Mouse (Mus musculus) spleen, embryonic (tissue): ENCODE data around the gene Frmd7.

Source experiments
- CTCF ChIA-PET: fragments of 350-600 bp; sonication (Branson Sonifier 250); formaldehyde crosslinking; loops from one replicate; lab custom pipeline; 2022; lab: Charles Lee

Frmd7 gene

GRCm38 (mm10) chrX:50942610-50943009 lies at the start of gene Frmd7:
Gene Frmd7 (minus strand): TSS chrX:50942710.
- CTCF ChIA-PET = no interaction called here

- CTCF ChIA-PET = no interaction called here
These were observed 48.8 kb upstream of the Frmd7 start for GRCm38 (mm10) chrX:50991324-50991723.

- CTCF ChIA-PET = no interaction called here
These were observed 47.4 kb upstream of the Frmd7 start for GRCm38 (mm10) chrX:50989940-50990339.

- CTCF ChIA-PET = no interaction called here
These were observed 46.1 kb upstream of the Frmd7 start for GRCm38 (mm10) chrX:50988581-50988980.

- CTCF ChIA-PET = no interaction called here
These were observed 35.9 kb upstream of the Frmd7 start for GRCm38 (mm10) chrX:50978428-50978827.

- CTCF ChIA-PET = no interaction called here
These were observed 29.6 kb upstream of the Frmd7 start for GRCm38 (mm10) chrX:50972145-50972544.

GRCm38 (mm10) chrX:50969907-50970306 lies 27.4 kb upstream of the Frmd7 start:
- CTCF ChIA-PET = no interaction called here

GRCm38 (mm10) chrX:50968157-50968932 lies 25.8 kb upstream of the Frmd7 start:
- CTCF ChIA-PET = no interaction called here

- CTCF ChIA-PET = no interaction called here
These were observed 22.6 kb upstream of the Frmd7 start for GRCm38 (mm10) chrX:50965157-50965556.

- CTCF ChIA-PET = no interaction called here
These were observed 20.4 kb upstream of the Frmd7 start for GRCm38 (mm10) chrX:50962955-50963354.

GRCm38 (mm10) chrX:50948633-50949032 lies 6.1 kb upstream of the Frmd7 start:
- CTCF ChIA-PET = no interaction called here

GRCm38 (mm10) chrX:50948116-50948515 lies 5.6 kb upstream of the Frmd7 start:
- CTCF ChIA-PET = no interaction called here

- CTCF ChIA-PET = no interaction called here
These were observed 5.4 kb downstream of the Frmd7 start for GRCm38 (mm10) chrX:50937117-50937516.

GRCm38 (mm10) chrX:50930309-50930708 lies 12.2 kb downstream of the Frmd7 start:
- CTCF ChIA-PET = no interaction called here

- CTCF ChIA-PET = no interaction called here
These were observed 15.5 kb downstream of the Frmd7 start for GRCm38 (mm10) chrX:50926893-50927545.

GRCm38 (mm10) chrX:50924629-50925364 lies 17.7 kb downstream of the Frmd7 start:
- CTCF ChIA-PET = no interaction called here

- CTCF ChIA-PET = no interaction called here
These were observed 23.8 kb downstream of the Frmd7 start for GRCm38 (mm10) chrX:50918754-50919153.

- CTCF ChIA-PET = no interaction called here
These were observed 25.1 kb downstream of the Frmd7 start for GRCm38 (mm10) chrX:50917389-50917788.

- CTCF ChIA-PET = no interaction called here
These were observed 32.6 kb downstream of the Frmd7 start for GRCm38 (mm10) chrX:50909915-50910314.

- CTCF ChIA-PET = no interaction called here
These were observed 39.0 kb downstream of the Frmd7 start for GRCm38 (mm10) chrX:50903497-50903896.

- CTCF ChIA-PET = interaction anchor here (0.7 to 0.8 kb wide), 2 partner anchors 212 to 218 kb away, joined by 5 read pairs; no protein-coding TSS in a partner anchor
These were observed 54.5 kb downstream of the Frmd7 start for GRCm38 (mm10) chrX:50887999-50888398.

- CTCF ChIA-PET = no interaction called here
These were observed 68.1 kb downstream of the Frmd7 start for GRCm38 (mm10) chrX:50874246-50875002.
